Mouse (Mus musculus) bone marrow macrophage, adult 2 months (primary cell): ENCODE data around the gene Angptl1.

ENCODE experiments used
- CTCF ChIP-seq: IDR thresholded peaks from 2 replicates; pipeline ENCODE4 v1.5.1; 2012; ENCODE audit warnings: low read depth, mild to moderate bottlenecking, low read length, moderate library complexity
- POLR2A ChIP-seq: IDR thresholded peaks from 2 replicates; pipeline ENCODE4 v1.6.1; 2012; ENCODE audit warnings: mild to moderate bottlenecking, low read depth, low read length, borderline replicate concordance

DNA sequence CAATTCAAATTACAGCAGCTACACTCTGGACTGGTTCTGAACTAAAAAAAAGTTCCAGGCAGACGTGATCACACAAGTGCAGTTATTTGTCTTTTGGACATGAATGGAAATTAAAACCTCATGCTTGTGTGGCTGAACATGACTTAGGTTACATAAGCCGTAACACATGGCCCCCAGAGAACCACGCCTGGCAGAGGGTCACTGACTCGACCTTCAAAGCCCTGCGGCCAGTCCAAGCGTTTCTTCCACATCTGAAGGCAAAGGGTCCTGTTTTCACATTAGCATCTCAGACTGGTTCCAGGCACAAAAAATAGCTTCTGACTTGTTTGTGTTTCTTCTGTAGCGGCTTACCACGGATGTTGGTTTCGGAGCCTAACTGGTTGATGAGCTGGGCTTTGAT is 42.1 kb upstream of the Angptl1 start:
- TF ChIP-seq CTCF (no peak), POLR2A (no peak)
